Mouse (Mus musculus): ENCODE data around the gene Tbrg4.
A peak's percentile ranks its signal among the peaks of the same experiment; 100 is the strongest.

Tbrg4 gene

GRCm38 (mm10) chr11:6590933-6591675, 34.8 kb downstream of the Tbrg4 start:
- DNase-seq (ENCODE audit: low spot score in 2 of 2), result no peak

- no peak for DNase-seq (ENCODE audit: low spot score in 2 of 2)
Observed at GRCm38 (mm10) chr11:6589838-6590237, 36.0 kb downstream of the Tbrg4 start.

DNA sequence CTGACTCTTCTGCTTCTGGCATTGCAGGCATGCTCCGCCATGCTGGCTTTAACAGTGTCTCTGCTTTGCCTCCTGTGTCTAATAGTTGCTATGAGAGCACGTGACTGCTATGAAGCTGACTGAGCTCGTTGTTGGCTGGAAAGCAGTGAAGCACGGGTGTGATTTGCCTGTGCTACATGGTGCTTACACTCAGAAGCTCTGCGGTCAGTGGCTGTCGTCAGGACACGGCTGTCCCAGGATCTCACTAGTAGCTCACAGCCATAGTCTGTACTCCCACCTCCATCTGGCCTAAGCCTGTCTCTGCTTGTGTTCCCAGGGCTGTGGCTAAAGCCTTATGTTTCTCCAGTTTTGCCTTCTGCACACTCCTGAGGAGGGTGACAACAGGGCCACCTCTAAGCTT, 37.6 kb downstream of the Tbrg4 start:
- no peak for DNase-seq (ENCODE audit: low spot score in 2 of 2)

DNA sequence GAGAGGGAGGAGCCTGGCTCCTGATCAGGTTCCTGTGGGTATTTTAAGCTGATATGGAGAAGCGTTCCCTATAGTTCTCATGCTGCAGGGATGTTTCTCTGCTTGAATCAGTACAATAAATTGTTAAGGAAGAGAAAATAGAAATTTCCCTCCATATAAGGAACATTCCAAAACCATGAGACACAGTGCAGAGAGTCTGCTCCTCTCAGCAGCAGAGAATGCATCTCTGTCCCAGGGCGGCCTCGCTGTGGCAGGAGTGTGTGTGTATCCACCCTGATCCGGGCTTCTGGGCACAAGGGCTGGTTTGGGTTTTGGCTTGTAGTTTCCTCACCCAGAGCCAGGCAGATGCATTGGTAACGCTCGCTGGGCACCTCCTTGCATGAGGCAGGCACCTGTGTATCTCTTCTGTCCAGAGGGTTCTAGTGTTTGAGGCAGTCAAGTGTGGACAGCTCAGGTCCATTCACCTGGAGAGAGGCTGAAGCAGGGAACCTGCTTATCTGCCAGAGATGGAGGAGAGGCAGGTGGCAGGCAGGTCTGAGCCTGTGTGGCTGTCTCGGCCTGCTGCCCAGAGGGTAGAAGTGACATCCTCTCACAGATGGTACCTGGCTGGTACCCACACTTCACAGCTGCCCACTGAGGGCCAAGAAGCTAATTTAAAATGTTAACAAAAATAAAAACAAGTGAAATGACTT, 38.5 kb downstream of the Tbrg4 start:
- DNase-seq (ENCODE audit: low spot score in 2 of 2), result peak in 1 of 2 experiments; percentile 20

GRCm38 (mm10) chr11:6586660-6587059, 39.2 kb downstream of the Tbrg4 start:
- no peak for DNase-seq (ENCODE audit: low spot score in 2 of 2)

DNA sequence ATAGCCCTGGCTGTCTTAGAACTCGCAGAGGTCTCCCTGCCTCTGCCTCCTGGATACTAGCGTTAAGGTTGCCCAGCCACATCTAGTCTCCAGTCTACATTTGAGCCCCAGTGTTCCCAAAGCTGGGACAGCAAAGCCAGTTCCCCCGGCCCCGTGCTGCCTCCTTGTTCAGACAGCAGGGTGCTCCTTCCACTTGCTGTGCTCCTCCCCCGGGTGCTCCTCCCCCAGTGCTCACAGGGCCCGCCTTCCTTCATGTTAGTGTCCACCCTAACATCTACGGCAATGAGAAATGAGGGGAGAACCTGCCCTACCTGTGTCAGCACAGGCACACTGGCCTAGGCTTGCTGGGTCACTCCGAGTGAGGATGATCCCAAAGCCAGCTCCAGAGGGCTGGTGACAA, 40.1 kb downstream of the Tbrg4 start:
- no peak for DNase-seq (ENCODE audit: low spot score in 2 of 2)

GRCm38 (mm10) chr11:6581560-6581959, 44.3 kb downstream of the Tbrg4 start:
- DNase-seq (ENCODE audit: low spot score in 2 of 2), result no peak

- no peak for DNase-seq (ENCODE audit: low spot score in 2 of 2)
Observed at GRCm38 (mm10) chr11:6580065-6580750, 45.7 kb downstream of the Tbrg4 start.

DNA sequence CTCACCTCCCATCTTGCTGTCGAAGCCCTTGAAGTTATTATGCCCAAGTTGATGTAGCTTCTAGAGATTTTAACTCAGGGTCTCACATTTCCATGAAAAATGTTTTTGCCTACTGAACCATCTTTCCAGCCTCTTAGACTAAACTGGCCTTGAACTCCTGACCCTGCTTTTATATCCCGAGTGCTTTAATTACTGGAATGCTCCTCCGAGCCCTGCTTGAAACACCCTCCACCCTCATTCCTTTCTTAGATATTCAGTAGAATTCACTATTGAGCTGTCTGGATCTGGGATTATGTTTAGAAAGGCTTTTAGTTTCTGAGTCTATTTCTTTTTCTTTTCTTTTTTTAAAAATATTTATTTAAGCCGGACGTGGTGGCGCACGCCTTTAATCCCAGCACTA, 46.5 kb downstream of the Tbrg4 start:
- DNase-seq (ENCODE audit: low spot score in 2 of 2), result no peak

DNA sequence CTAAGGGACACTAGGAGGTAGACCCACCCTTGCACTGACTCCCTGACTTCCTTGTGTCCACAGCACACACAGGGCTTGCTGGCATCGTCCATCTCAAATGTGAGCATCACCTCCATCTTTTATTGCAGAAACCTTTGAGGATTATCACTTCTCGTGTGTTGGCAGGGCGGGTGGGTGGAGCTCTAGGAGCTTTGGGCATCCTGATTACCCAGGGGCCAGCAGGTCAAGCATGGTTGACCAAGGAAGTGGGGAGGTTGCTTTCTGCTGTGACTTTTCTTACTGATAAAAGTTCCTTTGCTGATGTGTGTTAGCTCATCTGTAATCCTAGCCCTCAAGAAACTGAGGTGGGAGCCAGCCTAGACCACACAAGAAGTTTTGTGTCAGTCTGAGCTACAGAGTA, 49.7 kb downstream of the Tbrg4 start:
- no peak for DNase-seq (ENCODE audit: low spot score in 2 of 2)

- DNase-seq (ENCODE audit: low spot score in 2 of 2), result no peak
Observed at GRCm38 (mm10) chr11:6569410-6569777, 56.5 kb downstream of the Tbrg4 start.

- peak in 1 of 2 experiments; percentile 45 for DNase-seq (ENCODE audit: low spot score in 2 of 2)
Observed at GRCm38 (mm10) chr11:6568584-6569409, 57.1 kb downstream of the Tbrg4 start.

DNA sequence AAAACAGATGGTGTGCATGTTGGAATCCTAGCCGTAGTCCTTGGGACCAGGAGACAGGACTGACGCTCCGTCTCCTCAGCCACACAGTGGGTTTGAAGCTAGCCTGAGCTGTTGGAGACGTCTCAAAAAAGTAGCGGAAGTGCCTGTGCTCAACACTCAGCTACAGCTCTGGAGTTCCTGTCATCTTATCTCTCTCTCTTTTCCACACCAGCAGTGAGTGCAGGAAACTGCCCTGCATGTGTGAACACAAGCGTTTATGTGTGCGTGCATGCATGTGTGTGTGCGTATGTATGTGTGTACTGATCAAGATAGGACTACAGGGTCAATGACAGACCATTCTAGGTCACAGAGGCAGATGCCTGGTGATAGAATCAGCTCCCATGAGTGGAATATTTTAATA, 57.9 kb downstream of the Tbrg4 start:
- DNase-seq (ENCODE audit: low spot score in 2 of 2), result no peak

DNA sequence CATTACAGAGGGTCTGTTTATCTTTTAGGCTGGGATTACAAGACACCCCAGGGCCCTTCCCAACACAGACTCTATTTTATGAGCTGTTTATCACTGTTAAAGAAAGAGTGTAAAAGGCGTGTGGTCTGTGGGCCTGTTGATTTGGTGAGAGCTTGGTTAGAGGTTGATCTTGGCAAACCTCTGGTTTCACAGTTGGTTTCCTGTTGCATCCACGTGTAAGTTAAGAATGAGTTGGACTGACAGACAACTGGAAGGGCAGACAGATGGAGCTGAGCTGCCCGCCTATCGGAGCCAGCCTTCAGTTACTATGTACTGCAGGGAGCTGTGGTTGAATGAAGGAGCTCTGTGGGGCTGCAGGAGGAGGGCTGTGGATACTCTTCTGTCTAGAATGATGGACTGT, 59.4 kb downstream of the Tbrg4 start:
- no peak for DNase-seq (ENCODE audit: low spot score in 2 of 2)
